Mouse (Mus musculus): ENCODE data around the gene Chd9. TPM values are rescaled to one million over a fixed set of nuclear protein-coding genes. Genes with fewer than 3 reads are reported as not detected.

The Chd9 gene
- total RNA-seq, 2 experiments from 2014 or later: 183 to 217 TPM

- intact Hi-C loops (cut with DNase I): loop anchor here (1.0 to 5.0 kb wide), 2 partner anchors 48 to 127 kb away; partner anchors contain the start of gene Chd9
- DNase-seq (ENCODE audit: low spot score in 2 of 2): peak; percentile 73 to 77
Observed at GRCm38 (mm10) chr8:90954802-90955760, 126.9 kb downstream of the Chd9 start.

GRCm38 (mm10) chr8:90955761-90956136 is 127.6 kb downstream of the Chd9 start:
- intact Hi-C loops (cut with DNase I): loop anchor here (1.0 to 5.0 kb wide), 3 partner anchors 48 to 127 kb away; partner anchors contain the start of gene Chd9
- no peak for DNase-seq (ENCODE audit: low spot score in 2 of 2)

GRCm38 (mm10) chr8:90956390-90956789 is 128.2 kb downstream of the Chd9 start:
- intact Hi-C loops (cut with DNase I): loop anchor here (2.0 to 5.0 kb wide), 2 partner anchors 49 to 62 kb away; no protein-coding TSS in a partner anchor
- no peak for DNase-seq (ENCODE audit: low spot score in 2 of 2)

GRCm38 (mm10) chr8:90957711-90958110 is 129.6 kb downstream of the Chd9 start:
- no peak for DNase-seq (ENCODE audit: low spot score in 2 of 2)
- intact Hi-C loops (cut with DNase I): loop anchor here (2.0 to 5.0 kb wide), 2 partner anchors 50 to 61 kb away; no protein-coding TSS in a partner anchor

DNA sequence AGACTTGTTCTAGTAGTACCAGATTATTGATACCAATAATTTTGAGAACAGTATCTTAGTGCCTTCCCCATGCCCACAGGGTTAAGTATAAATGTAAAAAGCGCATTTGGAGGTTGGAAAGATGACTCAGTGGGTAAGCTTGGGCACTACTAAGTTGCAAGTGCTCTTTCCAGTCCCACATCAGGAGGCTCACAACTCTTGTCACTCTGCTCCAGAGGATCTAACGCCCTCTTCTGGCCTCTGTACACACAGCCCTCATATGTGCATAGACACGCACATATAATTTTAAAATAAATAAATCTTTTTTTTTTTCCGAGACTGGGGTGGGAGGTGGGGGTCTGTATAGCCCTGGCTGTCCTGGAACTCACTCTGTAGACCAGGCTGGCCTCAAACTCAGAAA is 131.6 kb downstream of the Chd9 start:
- intact Hi-C loops (cut with DNase I): loop anchor here (5.0 kb wide), 1 partner anchor 52 kb away; no protein-coding TSS in a partner anchor

GRCm38 (mm10) chr8:90961603-90962002 is 133.5 kb downstream of the Chd9 start:
- no peak for DNase-seq (ENCODE audit: low spot score in 2 of 2)
- intact Hi-C loops (cut with DNase I): no loop called here

More for the DNA sequence above, 131.6 kb downstream of the Chd9 start:
- no peak for DNase-seq (ENCODE audit: low spot score in 2 of 2)

DNA sequence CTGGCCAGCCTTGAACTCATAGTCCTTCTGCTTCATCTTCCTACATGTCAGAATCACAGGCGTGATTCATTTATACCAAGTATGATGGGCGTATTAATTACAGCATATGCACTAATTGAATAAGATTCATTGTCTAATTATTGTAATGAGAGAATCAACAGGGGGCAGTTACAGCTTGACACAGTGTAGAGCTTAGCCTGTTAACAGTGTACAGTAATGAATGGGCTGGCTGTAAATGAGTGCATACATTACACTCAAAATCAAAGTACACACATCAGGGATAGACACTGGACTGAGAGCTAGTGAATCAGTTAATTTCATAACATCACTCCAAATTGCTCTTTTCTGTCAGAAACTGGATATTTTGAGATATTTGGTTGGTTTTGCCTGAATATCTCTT is 135.9 kb downstream of the Chd9 start:
- DNase-seq (ENCODE audit: low spot score in 2 of 2): no peak
- intact Hi-C loops (cut with DNase I): no loop called here

DNA sequence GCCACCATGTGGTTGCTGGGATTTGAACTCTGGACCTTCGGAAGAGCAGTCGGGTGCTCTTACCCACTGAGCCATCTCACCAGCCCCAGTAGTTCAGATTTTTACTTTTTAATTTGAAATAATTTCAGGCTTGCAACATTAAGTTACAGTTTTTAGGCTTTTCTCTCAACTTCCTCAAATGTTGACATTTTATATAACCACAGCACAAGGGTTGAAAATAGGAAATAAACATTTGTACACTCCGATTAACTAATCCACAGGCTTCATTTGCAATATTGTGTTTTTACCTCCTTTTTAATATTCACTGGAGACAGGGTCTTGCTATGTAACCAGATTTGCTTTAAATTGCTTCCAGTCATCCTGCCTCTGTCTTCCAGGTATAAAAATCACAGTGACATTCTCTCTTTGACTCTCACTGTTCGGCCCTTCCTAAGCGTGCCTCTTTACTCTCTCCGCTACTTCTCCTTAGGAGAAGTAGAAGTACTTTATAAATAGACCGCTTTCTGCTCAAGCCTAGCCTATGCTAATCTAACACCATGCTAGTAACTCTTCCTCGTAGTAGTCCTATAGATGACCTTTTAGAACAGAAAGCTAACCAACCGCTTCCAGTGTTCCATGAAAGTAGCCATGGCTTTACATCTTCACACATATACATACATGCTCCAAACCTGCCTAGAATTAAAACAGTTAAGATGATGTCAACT is 137.5 kb downstream of the Chd9 start:
- intact Hi-C loops (cut with DNase I): no loop called here
- DNase-seq (ENCODE audit: low spot score in 2 of 2): no peak

DNA sequence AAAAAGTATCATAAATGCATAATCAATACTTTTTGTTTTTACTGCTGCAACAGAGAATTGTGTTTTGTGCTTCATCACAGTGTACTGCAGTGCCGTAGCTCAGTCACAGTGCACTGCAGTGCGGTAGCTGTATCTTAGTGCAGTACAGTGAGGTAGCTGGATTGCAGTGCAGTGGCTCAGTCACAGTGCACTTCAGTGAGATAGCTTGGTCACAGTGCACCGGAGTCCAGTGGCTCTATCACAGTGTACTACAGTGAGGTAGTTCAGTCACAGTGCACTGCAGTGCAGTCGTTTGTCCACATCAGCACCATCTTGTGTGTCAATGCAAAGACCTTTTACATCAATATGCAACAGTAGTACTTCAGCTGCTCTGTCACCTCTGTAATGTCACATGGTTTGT is 140.2 kb downstream of the Chd9 start:
- no peak for DNase-seq (ENCODE audit: low spot score in 2 of 2)

DNA sequence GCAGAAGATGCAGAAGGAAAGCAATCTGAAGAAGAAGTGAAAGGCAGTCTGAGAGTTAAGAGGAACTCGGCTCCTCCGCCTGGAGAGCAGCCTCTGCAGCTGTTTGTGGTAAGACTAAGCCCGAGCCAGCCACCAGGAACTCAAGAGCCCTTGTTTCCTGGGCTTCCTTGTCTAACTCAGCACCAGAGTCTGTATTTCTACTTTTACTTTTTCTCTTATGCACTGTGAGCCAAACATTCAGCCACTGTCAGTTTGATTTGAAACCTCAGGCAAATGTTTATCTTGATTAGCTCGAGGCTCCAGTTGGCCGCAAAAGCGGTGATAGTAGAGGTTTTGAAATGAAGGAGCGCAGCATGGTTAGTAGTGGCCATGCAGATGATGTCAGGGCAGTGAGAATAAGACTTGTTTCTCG is 148.8 kb downstream of the Chd9 start:
- no peak for DNase-seq (ENCODE audit: low spot score in 2 of 2)
- intact Hi-C loops (cut with DNase I): no loop called here

More for the DNA sequence above, 140.2 kb downstream of the Chd9 start:
- intact Hi-C loops (cut with DNase I): no loop called here

DNA sequence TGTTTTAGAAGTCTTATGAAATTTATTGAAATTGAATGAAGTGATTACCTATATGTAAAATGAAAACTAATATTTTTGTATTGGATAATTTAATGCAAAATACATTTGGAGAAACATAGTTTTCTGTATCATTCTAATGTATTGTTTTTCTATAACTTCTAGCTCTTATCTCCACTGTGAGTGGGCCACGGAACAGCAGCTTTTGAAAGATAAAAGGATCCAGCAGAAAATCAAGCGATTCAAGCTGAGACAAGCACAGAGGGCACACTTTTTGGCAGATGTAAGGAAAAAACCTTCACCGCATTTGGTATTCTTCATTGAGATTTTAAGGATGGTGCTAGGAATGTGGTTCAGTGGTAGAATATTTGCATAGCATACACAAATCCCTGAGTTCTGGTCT is 150.6 kb downstream of the Chd9 start:
- DNase-seq (ENCODE audit: low spot score in 2 of 2): no peak

GRCm38 (mm10) chr8:90979295-90979694 is 151.1 kb downstream of the Chd9 start:
- no peak for DNase-seq (ENCODE audit: low spot score in 2 of 2)
- intact Hi-C loops (cut with DNase I): no loop called here

More for the DNA sequence above, 150.6 kb downstream of the Chd9 start:
- intact Hi-C loops (cut with DNase I): no loop called here

DNA sequence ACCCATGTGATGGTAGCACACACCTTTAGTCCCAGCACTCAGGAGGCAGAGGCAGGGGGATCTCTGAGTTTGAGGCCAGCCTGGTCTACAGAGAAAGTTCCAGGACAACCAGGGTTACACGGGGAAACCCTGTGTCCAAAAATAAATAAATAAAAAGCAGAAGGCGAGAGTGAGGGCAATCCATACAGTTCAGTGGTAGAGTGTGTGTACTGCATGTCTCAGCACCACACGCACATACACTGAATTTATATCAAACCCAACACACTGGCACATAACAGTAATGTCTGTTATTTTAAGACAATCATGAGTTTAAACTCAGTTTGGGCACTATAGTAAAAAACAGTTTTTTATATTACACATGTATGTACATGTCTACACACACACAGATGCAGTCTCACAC is 153.9 kb downstream of the Chd9 start:
- DNase-seq (ENCODE audit: low spot score in 2 of 2): no peak
- intact Hi-C loops (cut with DNase I): loop anchor here (5.0 kb wide), 1 partner anchor 35 kb away; no protein-coding TSS in a partner anchor

GRCm38 (mm10) chr8:91019726-91020125 is 191.6 kb downstream of the Chd9 start:
- DNase-seq (ENCODE audit: low spot score in 2 of 2): peak; percentile 56 to 62
- intact Hi-C loops (cut with DNase I): loop anchor here (2.0 to 5.0 kb wide), 3 partner anchors 37 to 191 kb away; partner anchors contain the start of gene Chd9

- DNase-seq (ENCODE audit: low spot score in 2 of 2): no peak
- intact Hi-C loops (cut with DNase I): loop anchor here (10.0 kb wide), 1 partner anchor 60 kb away; no protein-coding TSS in a partner anchor
Observed at GRCm38 (mm10) chr8:91034417-91034816, 206.3 kb downstream of the Chd9 start.

DNA sequence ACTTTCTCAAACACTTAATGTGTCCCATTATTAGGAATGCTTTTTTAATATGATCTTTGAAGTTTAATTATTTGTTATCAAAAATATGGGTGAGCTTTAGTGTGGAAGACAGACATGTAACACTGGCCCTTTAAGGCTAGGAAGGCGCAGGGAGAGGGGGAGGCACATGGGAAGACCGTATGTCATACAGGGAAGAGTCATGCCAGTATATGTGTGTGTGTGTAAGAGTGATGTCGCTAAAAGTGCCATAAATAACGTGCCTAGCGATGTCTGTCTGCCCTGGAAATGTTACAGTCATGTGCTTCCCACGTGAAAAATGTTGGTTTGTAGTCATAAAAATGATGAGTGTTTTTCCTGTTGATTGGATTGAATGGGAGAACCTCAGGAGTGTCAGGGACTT is 208.8 kb downstream of the Chd9 start:
- intact Hi-C loops (cut with DNase I): loop anchor here (10.0 kb wide), 1 partner anchor 58 kb away; no protein-coding TSS in a partner anchor
- DNase-seq (ENCODE audit: low spot score in 2 of 2): no peak

GRCm38 (mm10) chr8:91038637-91039036 is 210.5 kb downstream of the Chd9 start:
- DNase-seq (ENCODE audit: low spot score in 2 of 2): no peak
- intact Hi-C loops (cut with DNase I): loop anchor here (10.0 kb wide), 1 partner anchor 56 kb away; no protein-coding TSS in a partner anchor

GRCm38 (mm10) chr8:91046370-91046769 is 218.2 kb downstream of the Chd9 start:
- intact Hi-C loops (cut with DNase I): no loop called here
- no peak for DNase-seq (ENCODE audit: low spot score in 2 of 2)

DNA sequence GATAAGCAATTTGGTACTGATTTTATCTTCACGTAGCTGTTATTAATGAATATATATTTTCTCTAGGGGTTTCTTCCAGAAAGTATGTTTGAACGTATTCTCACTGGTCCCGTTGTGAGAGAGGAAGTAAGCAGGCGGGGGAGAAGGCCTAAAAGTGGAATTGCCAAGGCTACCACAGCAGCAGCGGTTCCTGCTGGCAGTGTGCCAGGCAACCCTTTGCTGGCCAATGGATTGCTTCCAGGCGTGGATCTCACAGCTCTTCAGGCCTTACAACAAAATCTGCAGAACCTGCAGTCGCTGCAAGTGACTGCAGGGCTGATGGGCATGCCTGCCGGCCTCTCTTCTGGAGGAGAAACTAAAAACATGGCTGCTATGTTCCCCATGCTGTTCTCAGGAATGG is 222.9 kb downstream of the Chd9 start:
- intact Hi-C loops (cut with DNase I): no loop called here
- DNase-seq (ENCODE audit: low spot score in 2 of 2): peak; percentile 46 to 55

GRCm38 (mm10) chr8:91054418-91054817 is 226.3 kb downstream of the Chd9 start:
- no peak for DNase-seq (ENCODE audit: low spot score in 2 of 2)
- intact Hi-C loops (cut with DNase I): no loop called here

Measured in left cerebral cortex, postnatal 36 days (tissue).